Mouse (Mus musculus) neural tube, embryonic 11.5 days (tissue): ENCODE measurements at regions not wholly inside any gene's neighbourhood (a gene's known extent, or its start where the extent isn't known, plus 50 kb on each side); places are given as distances from the start of the nearest gene placed in this dataset.

Experiments
- ATAC-seq: fragments of 200-750 bp; cut with Nextera tagmentation; 2 replicates; pipeline ENCODE4 v1.8.0; 2017; ENCODE audit warnings: moderate number of reproducible peaks, mild to moderate bottlenecking, moderate TSS enrichment, moderate library complexity; ENCODE audit not compliant: insufficient read depth, low FRiP score, low TSS enrichment
- DNase-seq: peaks from one replicate; pipeline ENCODE4 v3.0.0-alpha.2; 2015; ENCODE audit warnings: low spot score
- H3K27ac ChIP-seq: fragments of 300-500 bp; sonication (generic); 2 replicates; pipeline ENCODE4 v1.5.1; 2014; ENCODE audit warnings: low read depth, mild to moderate bottlenecking, low read length
- H3K27me3 ChIP-seq: fragments of 300-500 bp; sonication (generic); 2 replicates; pipeline ENCODE4 v1.6.1; 2014; ENCODE audit warnings: mild to moderate bottlenecking, low read length, mixed read lengths; ENCODE audit not compliant: control insufficient read depth, insufficient read depth
- H3K36me3 ChIP-seq: fragments of 300-500 bp; sonication (generic); 2 replicates; pipeline ENCODE4 v1.6.1; 2014; ENCODE audit warnings: mild to moderate bottlenecking, low read length, moderate library complexity, mixed read lengths; ENCODE audit not compliant: control insufficient read depth, insufficient read depth
- H3K4me1 ChIP-seq: fragments of 300-500 bp; sonication (generic); 2 replicates; pipeline ENCODE4 v1.6.1; 2014; ENCODE audit warnings: low read length, mixed read lengths; ENCODE audit not compliant: control insufficient read depth, insufficient read depth
- H3K4me2 ChIP-seq: fragments of 300-500 bp; sonication (generic); 2 replicates; pipeline ENCODE4 v1.6.1; 2014; ENCODE audit warnings: low read depth, mild to moderate bottlenecking, moderate library complexity
- H3K4me3 ChIP-seq: fragments of 300-500 bp; sonication (generic); 2 replicates; pipeline ENCODE4 v1.5.1; 2014; ENCODE audit warnings: low read depth, low read length
- H3K9ac ChIP-seq: fragments of 300-500 bp; sonication (generic); 2 replicates; pipeline ENCODE4 v1.6.1; 2014; ENCODE audit warnings: mild to moderate bottlenecking, low read length
- H3K9me3 ChIP-seq: fragments of 300-500 bp; sonication (generic); 2 replicates; pipeline ENCODE4 v1.6.1; 2016; ENCODE audit warnings: low read length; ENCODE audit not compliant: control insufficient read depth
- WGBS: fragments of 180-500 bp; shearing (Covaris S2); extraction: QIAGEN DNeasy Blood & Tissue Kit; methylation state at CpG from one replicate; pipeline ENCODE4 v1.1.7; 2014; 5-methylcytosine and 5-hydroxymethylcytosine counted together

- H3K4me3 ChIP-seq: no peak overlapping the region
- H3K9ac ChIP-seq: no peak overlapping the region
- H3K27me3 ChIP-seq: no peaks in the 10 kb centered on the region
- no peak overlapping the region for H3K4me2 ChIP-seq
- H3K4me1 ChIP-seq: no peaks in the 10 kb centered on the region
- ATAC-seq (no peak), DNase-seq (no peak)
- H3K36me3 ChIP-seq: no peaks in the 10 kb centered on the region
- no peak overlapping the region for H3K27ac ChIP-seq
- no peaks in the 10 kb centered on the region for H3K9me3 ChIP-seq
- 58% methylated on average over 12 of the region's 12 CpGs for WGBS
These were observed 162.4 kb upstream of the Fbxl17 start for GRCm38 (mm10) chr17:63662251-63662650.

- WGBS: 75% methylated on average over 8 of the region's 8 CpGs
- no peaks in the 10 kb centered on the region for H3K27me3 ChIP-seq
- no peaks in the 10 kb centered on the region for H3K36me3 ChIP-seq
- no peak overlapping the region for H3K27ac ChIP-seq
- H3K4me3 ChIP-seq: no peak overlapping the region
- DNase-seq (no peak), ATAC-seq (no peak)
- no peak overlapping the region for H3K4me2 ChIP-seq
- no peaks in the 10 kb centered on the region for H3K4me1 ChIP-seq
- no peaks in the 10 kb centered on the region for H3K9me3 ChIP-seq
- no peak overlapping the region for H3K9ac ChIP-seq
These were observed 177.0 kb upstream of the Fbxl17 start for GRCm38 (mm10) chr17:63676791-63677190.

DNA sequence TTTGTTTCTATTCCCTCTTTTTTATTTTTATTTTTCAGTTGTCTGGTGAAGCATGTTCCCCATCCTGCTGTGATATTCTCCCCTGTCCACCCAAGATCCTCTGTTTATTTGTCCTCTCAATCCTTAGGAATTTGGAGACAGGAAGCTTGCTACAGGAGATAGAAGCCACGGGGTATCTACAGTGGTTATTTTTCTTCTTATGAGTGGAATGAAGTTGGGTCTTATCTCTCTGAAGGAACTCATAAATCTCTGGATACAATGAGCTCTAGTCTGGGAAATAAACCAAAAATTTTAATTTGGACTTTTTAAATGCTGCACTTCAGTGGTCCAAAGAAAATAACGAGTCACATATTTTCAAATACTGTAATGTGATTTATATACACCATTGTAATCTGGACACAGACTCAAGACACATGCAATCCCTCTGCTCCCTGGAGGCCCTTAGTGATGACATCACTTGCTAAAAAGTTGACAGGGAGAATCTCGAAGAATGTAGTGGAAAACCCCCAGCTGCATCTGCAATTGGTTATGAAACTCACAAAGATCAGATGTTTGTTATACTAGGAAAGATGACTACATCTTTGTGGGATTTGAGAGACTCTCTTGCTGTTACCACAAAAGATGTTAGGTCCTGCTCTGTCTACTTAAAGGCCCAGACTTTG is 178.3 kb upstream of the Fbxl17 start:
- no peak overlapping the region for H3K4me2 ChIP-seq
- no peak overlapping the region for H3K4me3 ChIP-seq
- WGBS: 68% methylated on average over 3 of the region's 3 CpGs
- H3K9me3 ChIP-seq: no peaks in the 10 kb centered on the region
- H3K27ac ChIP-seq: no peak overlapping the region
- no peak overlapping the region for H3K9ac ChIP-seq
- H3K36me3 ChIP-seq: no peaks in the 10 kb centered on the region
- no peak for ATAC-seq
- DNase-seq: no peak
- no peaks in the 10 kb centered on the region for H3K27me3 ChIP-seq
- H3K4me1 ChIP-seq: no peaks in the 10 kb centered on the region

GRCm38 (mm10) chr17:63680479-63680878 is 180.7 kb upstream of the Fbxl17 start:
- Histone ChIP-seq H3K9me3 (no peaks in the 10 kb centered on the region), H3K4me2 (no peak overlapping the region), H3K4me3 (no peak overlapping the region), H3K4me1 (no peaks in the 10 kb centered on the region), H3K36me3 (no peaks in the 10 kb centered on the region), H3K27ac (no peak overlapping the region), H3K9ac (no peak overlapping the region), H3K27me3 (no peaks in the 10 kb centered on the region)
- 61% methylated on average over 3 of the region's 3 CpGs for WGBS
- no peak for ATAC-seq
- DNase-seq: no peak

DNA sequence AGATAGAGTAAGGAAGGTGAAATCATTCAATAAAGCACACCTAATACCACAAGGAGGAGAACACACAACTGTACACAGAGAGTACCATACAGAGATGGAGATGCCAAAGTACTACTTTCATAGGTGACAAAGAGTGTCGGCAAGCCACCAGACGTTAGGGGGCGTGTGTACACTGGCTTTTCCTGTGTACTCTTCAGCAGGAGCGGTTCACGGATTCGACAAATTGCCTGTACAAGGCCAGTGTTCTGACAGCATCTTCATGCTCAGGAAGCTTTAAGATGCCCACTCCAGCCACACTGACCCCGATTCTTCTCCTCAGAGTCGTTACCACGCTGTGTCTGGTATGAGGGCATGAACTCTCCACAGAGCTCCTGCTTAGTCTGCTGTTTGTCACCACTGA is 179.5 kb upstream of the Fer start:
- 83% methylated on average over 9 of the region's 9 CpGs for WGBS
- Histone ChIP-seq H3K4me3 (no peak overlapping the region), H3K4me2 (no peak overlapping the region), H3K36me3 (no peaks in the 10 kb centered on the region), H3K9me3 (no peaks in the 10 kb centered on the region), H3K27ac (no peak overlapping the region), H3K4me1 (no peaks in the 10 kb centered on the region), H3K27me3 (no peaks in the 10 kb centered on the region), H3K9ac (no peak overlapping the region)
- DNase-seq (no peak), ATAC-seq (no peak)

DNA sequence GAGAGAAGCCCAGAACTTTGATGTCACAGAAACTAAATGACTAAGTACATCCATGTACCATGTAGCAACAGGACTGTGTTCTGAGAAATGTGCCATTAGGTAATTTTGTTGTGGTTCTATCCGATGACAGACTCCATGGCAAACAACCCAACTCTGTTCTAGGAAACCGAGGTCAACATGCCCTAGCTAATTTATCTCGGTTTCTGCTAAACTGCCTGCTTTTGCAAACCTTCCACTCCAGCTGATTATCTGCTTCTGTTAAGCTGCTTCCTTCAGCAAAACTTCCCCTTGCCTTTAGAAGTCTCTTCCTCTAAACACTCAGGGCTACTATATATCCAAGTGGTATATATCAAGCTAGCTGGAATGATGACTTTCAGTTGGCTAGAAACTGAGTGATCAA is 178.8 kb upstream of the Fer start:
- ATAC-seq (no peak), DNase-seq (no peak)
- H3K36me3 ChIP-seq: no peaks in the 10 kb centered on the region
- H3K4me3 ChIP-seq: no peak overlapping the region
- no peak overlapping the region for H3K4me2 ChIP-seq
- no peak overlapping the region for H3K27ac ChIP-seq
- 91% methylated on average over 3 of the region's 3 CpGs for WGBS
- H3K9me3 ChIP-seq: no peaks in the 10 kb centered on the region
- no peaks in the 10 kb centered on the region for H3K27me3 ChIP-seq
- H3K4me1 ChIP-seq: no peaks in the 10 kb centered on the region
- no peak overlapping the region for H3K9ac ChIP-seq

- H3K9me3 ChIP-seq: no peaks in the 10 kb centered on the region
- no peak overlapping the region for H3K27ac ChIP-seq
- H3K4me1 ChIP-seq: no peaks in the 10 kb centered on the region
- no peak for DNase-seq
- 34% methylated on average over 4 of the region's 4 CpGs for WGBS
- no peaks in the 10 kb centered on the region for H3K27me3 ChIP-seq
- ATAC-seq: no peak
- H3K4me3 ChIP-seq: no peak overlapping the region
- no peak overlapping the region for H3K4me2 ChIP-seq
- no peak overlapping the region for H3K9ac ChIP-seq
- no peaks in the 10 kb centered on the region for H3K36me3 ChIP-seq
These were observed 176.9 kb upstream of the Fer start for GRCm38 (mm10) chr17:63685956-63686355.

DNA sequence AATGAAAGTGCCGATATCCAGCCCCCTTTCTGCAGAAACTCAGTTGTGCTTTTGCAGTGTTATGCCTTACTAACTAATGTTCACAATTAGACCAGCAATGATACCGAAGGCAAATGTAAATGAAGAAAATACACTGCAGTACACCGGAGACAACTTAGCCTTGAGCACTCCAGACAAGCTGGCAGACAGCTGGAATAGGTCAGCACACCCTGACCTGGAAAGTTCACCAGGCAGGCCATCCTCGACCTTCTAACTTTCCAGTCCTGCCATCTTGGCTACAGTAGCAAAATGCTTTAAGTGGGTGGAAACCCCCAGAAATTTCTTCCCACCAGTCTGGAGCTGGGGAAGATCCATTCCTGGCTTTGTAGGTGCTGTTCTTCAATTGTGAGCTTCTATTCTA is 176.5 kb upstream of the Fer start:
- no peaks in the 10 kb centered on the region for H3K9me3 ChIP-seq
- ATAC-seq (no peak), DNase-seq (no peak)
- no peak overlapping the region for H3K9ac ChIP-seq
- no peaks in the 10 kb centered on the region for H3K4me1 ChIP-seq
- H3K36me3 ChIP-seq: no peaks in the 10 kb centered on the region
- no peak overlapping the region for H3K4me2 ChIP-seq
- H3K27me3 ChIP-seq: no peaks in the 10 kb centered on the region
- H3K4me3 ChIP-seq: no peak overlapping the region
- WGBS: 72% methylated on average over 4 of the region's 4 CpGs
- H3K27ac ChIP-seq: no peak overlapping the region

- H3K4me3 ChIP-seq: no peak overlapping the region
- DNase-seq (no peak), ATAC-seq (no peak)
- no peak overlapping the region for H3K4me2 ChIP-seq
- no peak overlapping the region for H3K27ac ChIP-seq
- H3K9ac ChIP-seq: no peak overlapping the region
- no peaks in the 10 kb centered on the region for H3K9me3 ChIP-seq
- no peaks in the 10 kb centered on the region for H3K27me3 ChIP-seq
- 89% methylated on average over 8 of the region's 8 CpGs for WGBS
- H3K4me1 ChIP-seq: no peaks in the 10 kb centered on the region
- no peaks in the 10 kb centered on the region for H3K36me3 ChIP-seq
These were observed 173.6 kb upstream of the Fer start for GRCm38 (mm10) chr17:63689291-63689690.
